Mouse (Mus musculus) olfactory bulb, adult 2 months (tissue): ENCODE results near the gene Arhgef1.

Experiments used
- CTCF ChIP-seq: fragments of 200-500 bp; IDR thresholded peaks from 2 replicates; pipeline ENCODE4 v1.5.1; 2012; ENCODE audit warnings: low read depth, mild to moderate bottlenecking, low read length, moderate library complexity; ENCODE audit not compliant: insufficient read depth
- POLR2A ChIP-seq: fragments of 200-500 bp; IDR thresholded peaks from 2 replicates; pipeline ENCODE4 v1.6.1; 2012; ENCODE audit warnings: mild to moderate bottlenecking, low read depth, low read length, moderate library complexity; ENCODE audit not compliant: insufficient read depth

GRCm38 (mm10) chr7:24886308-24886633 is 16.4 kb upstream of the Arhgef1 start:
- no peak for TF ChIP-seq CTCF
- no peak for TF ChIP-seq POLR2A
